Mouse (Mus musculus): ENCODE data around the gene Cldn15.

- TF ChIP-seq SIN3A (IDR thresholded peaks at IDR 0.05; ENCODE audit: low read length) (no peak), BHLHE40 (IDR thresholded peaks at IDR 0.05; ENCODE audit: low read depth, low read length) (no peak), ZNF384 (IDR thresholded peaks at IDR 0.05; ENCODE audit: low read depth, low read length) (no peak)
These were observed 46.1 kb downstream of the Cldn15 start for GRCm38 (mm10) chr5:137012401-137012950.
